Mouse (Mus musculus) kidney, embryonic 16.5 days (tissue): ENCODE measurements around the gene Mtpn. TPM values are rescaled to one million over a fixed set of nuclear protein-coding genes. Genes with fewer than 3 reads are reported as not detected.

Source experiments
- ATAC-seq: fragments of 200-750 bp; cut with Nextera tagmentation; 2 replicates; pipeline ENCODE4 v1.8.0; 2017; ENCODE audit warnings: moderate TSS enrichment; ENCODE audit not compliant: low FRiP score, low TSS enrichment
- H3K27ac ChIP-seq: fragments of 300-500 bp; sonication (generic); 2 replicates; pipeline ENCODE4 v1.5.1; 2014; ENCODE audit warnings: low read length
- H3K27me3 ChIP-seq: fragments of 300-500 bp; sonication (generic); 2 replicates; pipeline ENCODE4 v1.6.1; 2014; ENCODE audit warnings: low read length, control low read depth, mixed read lengths; ENCODE audit not compliant: insufficient read depth
- H3K36me3 ChIP-seq: fragments of 300-500 bp; sonication (generic); 2 replicates; pipeline ENCODE4 v1.6.1; 2014; ENCODE audit warnings: low read length, control low read depth, mixed read lengths; ENCODE audit not compliant: insufficient read depth
- H3K4me1 ChIP-seq: fragments of 300-500 bp; sonication (generic); 2 replicates; pipeline ENCODE4 v1.6.1; 2014; ENCODE audit warnings: low read length, control low read depth, mixed read lengths; ENCODE audit not compliant: insufficient read depth
- H3K4me2 ChIP-seq: fragments of 300-500 bp; sonication (generic); replicated peaks from 2 replicates; pipeline ENCODE4 v1.6.1; 2014; ENCODE audit warnings: low read depth, low read length
- H3K4me3 ChIP-seq: fragments of 300-500 bp; sonication (generic); 2 replicates; pipeline ENCODE4 v1.5.1; 2014; ENCODE audit warnings: mild to moderate bottlenecking, low read length
- H3K9ac ChIP-seq: fragments of 300-500 bp; sonication (generic); replicated peaks from 2 replicates; pipeline ENCODE4 v1.6.1; 2014; ENCODE audit warnings: low read length
- H3K9me3 ChIP-seq: fragments of 300-500 bp; sonication (generic); 2 replicates; pipeline ENCODE4 v1.6.1; 2016; ENCODE audit warnings: low read length, control low read depth
- WGBS: fragments of 180-500 bp; shearing (Covaris S2); extraction: QIAGEN DNeasy Blood & Tissue Kit; methylation state at CpG from one replicate; pipeline ENCODE4 v1.1.7; 2014; 5-methylcytosine and 5-hydroxymethylcytosine counted together
- polyA plus RNA-seq: library from polyadenylated mRNA; unstranded; fragments of >200 nt; fragmentation: Nextera tagmentation; extraction: Ambion mirVana; gene quantifications from 2 replicates; pipeline ENCODE4 v1.2.1, GENCODE M21; 2015

The Mtpn gene
- 157 and 161 TPM in 2 replicates for polyA plus RNA-seq

- no peaks in the 10 kb centered on the region for H3K9me3 ChIP-seq
- H3K27me3 ChIP-seq: no peaks in the 10 kb centered on the region
- peak within 1 kb of the TSS; percentile 100 for H3K4me3 ChIP-seq
- H3K9ac ChIP-seq: peak within 1 kb of the TSS; percentile 98
- no peaks in the 10 kb centered on the region for H3K36me3 ChIP-seq
- under 1% methylated on average over 60 of the region's 61 CpGs for WGBS
- H3K27ac ChIP-seq: peak within 1 kb of the TSS; percentile 88
- ATAC-seq: peak; percentile 99
- peaks cover 11% of the 10 kb centered on the region for H3K4me1 ChIP-seq
- H3K4me2 ChIP-seq: peak within 1 kb of the TSS; percentile 69
Measured at GRCm38 (mm10) chr6:35539304-35540009, at the start of gene Mtpn. Mtpn (minus strand) TSS chr6:35539888.

DNA sequence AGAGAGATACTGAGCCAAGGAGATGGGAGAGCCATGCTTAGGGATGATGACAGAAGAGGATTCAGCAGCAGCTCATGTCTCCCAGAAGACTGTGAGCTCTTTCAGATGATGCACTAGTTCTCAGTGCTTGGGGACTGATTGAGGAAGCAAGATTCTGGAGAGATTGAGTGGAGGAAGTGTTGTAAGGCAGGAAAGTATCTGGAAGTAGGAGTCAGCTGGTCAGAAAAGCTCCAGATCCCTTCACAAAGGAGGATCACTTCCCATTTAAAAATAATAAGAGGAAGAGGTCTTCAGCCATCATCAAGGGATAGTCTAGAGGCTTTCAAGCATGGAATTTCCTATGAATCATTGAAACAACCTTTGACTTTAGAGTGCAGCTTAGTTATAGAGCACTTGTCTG is 29.0 kb upstream of the Mtpn start:
- Histone ChIP-seq H3K4me2 (no peak overlapping the region), H3K4me1 (no peaks in the 10 kb centered on the region), H3K36me3 (no peaks in the 10 kb centered on the region), H3K9me3 (no peaks in the 10 kb centered on the region), H3K27me3 (no peaks in the 10 kb centered on the region; the same call in 1 of the 2 replicates), H3K27ac (no peak overlapping the region), H3K9ac (no peak overlapping the region), H3K4me3 (no peak overlapping the region)
- ATAC-seq: no peak

GRCm38 (mm10) chr6:35567755-35568154 is 28.1 kb upstream of the Mtpn start:
- no peak for ATAC-seq
- no peaks in the 10 kb centered on the region; the same call in 1 of the 2 replicates for H3K27me3 ChIP-seq
- H3K27ac ChIP-seq: no peak overlapping the region

DNA sequence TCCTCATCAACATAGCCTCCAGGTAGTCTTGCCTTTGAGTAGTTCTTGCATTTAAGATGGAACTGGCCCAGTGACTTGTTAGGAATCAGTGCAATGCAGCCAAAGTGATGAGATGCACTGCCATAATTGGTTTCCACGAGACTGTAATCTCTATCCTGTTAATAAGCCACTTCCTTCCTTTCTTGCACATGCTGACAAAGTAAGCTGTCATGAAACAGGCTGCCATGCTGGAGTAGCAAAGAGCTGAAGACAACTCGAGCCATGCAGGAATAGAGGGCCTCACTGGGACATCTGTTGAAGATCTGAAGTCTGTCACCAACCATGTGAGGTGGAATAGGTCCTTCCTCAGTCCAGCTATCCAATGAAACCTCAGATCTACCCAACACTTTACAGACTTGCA is 20.3 kb upstream of the Mtpn start:
- Histone ChIP-seq H3K9ac (no peak overlapping the region), H3K36me3 (no peaks in the 10 kb centered on the region), H3K4me2 (no peak overlapping the region), H3K4me1 (no peaks in the 10 kb centered on the region), H3K27ac (no peak overlapping the region), H3K4me3 (no peak overlapping the region), H3K9me3 (no peaks in the 10 kb centered on the region), H3K27me3 (no peaks in the 10 kb centered on the region)
- no peak for ATAC-seq
- 58% methylated on average over 2 of the region's 2 CpGs for WGBS

More at GRCm38 (mm10) chr6:35567755-35568154, 28.1 kb upstream of the Mtpn start:
- Histone ChIP-seq H3K9me3 (no peaks in the 10 kb centered on the region), H3K4me2 (no peak overlapping the region), H3K36me3 (no peaks in the 10 kb centered on the region), H3K4me3 (no peak overlapping the region), H3K9ac (no peak overlapping the region), H3K4me1 (no peaks in the 10 kb centered on the region)

GRCm38 (mm10) chr6:35544352-35544751 is 4.7 kb upstream of the Mtpn start:
- no peak overlapping the region for H3K4me3 ChIP-seq
- no peak for ATAC-seq
- no peaks in the 10 kb centered on the region for H3K4me1 ChIP-seq
- H3K9ac ChIP-seq: no peak overlapping the region
- no peak overlapping the region for H3K4me2 ChIP-seq
- no peaks in the 10 kb centered on the region for H3K9me3 ChIP-seq
- no peaks in the 10 kb centered on the region for H3K27me3 ChIP-seq
- H3K36me3 ChIP-seq: no peaks in the 10 kb centered on the region
- no peak overlapping the region for H3K27ac ChIP-seq

DNA sequence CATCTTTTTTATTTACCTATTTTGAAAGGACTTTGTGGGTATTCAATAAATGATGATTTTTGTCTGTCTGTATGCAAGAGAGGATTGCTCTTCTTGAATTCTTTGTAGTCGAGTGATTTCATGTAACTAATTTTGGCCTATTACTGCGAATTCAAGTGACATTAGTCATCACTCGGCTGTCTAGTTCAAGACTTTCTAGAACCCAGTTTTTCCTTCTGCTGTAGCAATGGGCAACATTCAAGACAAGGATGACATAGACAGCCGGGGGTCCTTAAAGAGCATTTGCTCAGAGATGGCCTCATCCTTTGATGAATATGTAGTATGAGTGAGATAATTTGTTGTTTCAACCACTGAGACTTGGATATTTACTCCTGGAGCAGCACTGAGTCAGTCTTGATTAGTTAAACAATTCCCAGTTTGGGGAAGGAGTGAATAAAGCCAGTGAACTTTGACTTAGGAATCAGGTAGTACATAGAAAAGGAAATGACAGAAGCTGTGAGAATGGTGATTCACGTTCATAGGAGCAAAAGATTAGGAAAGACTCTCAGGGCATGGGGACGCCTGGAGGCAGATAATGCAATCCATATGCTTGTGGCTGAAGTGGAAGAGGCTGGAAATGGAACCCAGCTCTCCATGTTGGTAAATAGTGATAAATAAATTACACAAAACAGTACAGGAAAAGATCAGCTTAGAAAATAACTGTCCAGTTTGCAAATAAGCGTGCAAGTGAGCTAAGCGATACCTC is 3.1 kb upstream of the Mtpn start:
- H3K27me3 ChIP-seq: no peaks in the 10 kb centered on the region
- no peak overlapping the region for H3K4me3 ChIP-seq
- WGBS: 80% methylated on average over 8 of the region's 8 CpGs
- no peak overlapping the region for H3K4me2 ChIP-seq
- peaks cover 6% of the 10 kb centered on the region for H3K4me1 ChIP-seq
- ATAC-seq: no peak
- H3K36me3 ChIP-seq: no peaks in the 10 kb centered on the region
- no peaks in the 10 kb centered on the region for H3K9me3 ChIP-seq
- H3K27ac ChIP-seq: no peak overlapping the region
- H3K9ac ChIP-seq: no peak overlapping the region

- WGBS: 90% methylated on average over 9 of the region's 9 CpGs
- no peaks in the 10 kb centered on the region for H3K9me3 ChIP-seq
Measured at GRCm38 (mm10) chr6:35540377-35540776, 689 bp upstream of the Mtpn start.

DNA sequence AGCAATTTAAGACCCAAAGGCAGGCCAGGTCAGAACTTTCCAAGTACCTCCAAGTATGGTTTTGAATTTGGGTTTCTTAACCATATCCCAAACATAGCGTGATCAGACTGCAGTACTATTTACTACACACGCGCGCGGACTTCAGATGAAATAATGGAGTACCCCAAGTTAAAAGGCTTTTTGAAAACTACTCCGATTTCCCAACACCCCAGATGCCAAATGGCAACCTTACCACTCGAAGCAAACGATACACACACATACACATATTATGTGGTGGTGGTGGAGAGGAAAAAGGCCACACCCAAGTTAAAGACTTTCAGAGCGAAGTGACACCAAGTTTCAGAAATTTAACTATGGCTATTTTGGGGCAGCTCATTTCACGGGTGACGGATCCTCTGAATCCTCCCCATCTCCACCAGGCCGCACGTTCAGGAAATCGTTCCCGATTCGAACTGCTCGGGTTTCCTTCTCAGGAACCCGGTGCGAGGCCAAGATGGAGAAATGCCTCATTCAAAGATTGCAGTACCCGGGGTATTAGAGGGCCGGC is 858 bp downstream of the Mtpn start:
- H3K27me3 ChIP-seq: no peaks in the 10 kb centered on the region
- peak overlapping the region; percentile 98 for H3K9ac ChIP-seq
- ATAC-seq: no peak
- H3K4me2 ChIP-seq: peak overlapping the region; percentile 69
- no peaks in the 10 kb centered on the region for H3K36me3 ChIP-seq
- no peaks in the 10 kb centered on the region for H3K9me3 ChIP-seq
- peak overlapping the region; percentile 100 for H3K4me3 ChIP-seq
- WGBS: 3% methylated on average over 21 of the region's 21 CpGs
- H3K27ac ChIP-seq: peak overlapping the region; percentile 88
- H3K4me1 ChIP-seq: peaks cover 11% of the 10 kb centered on the region

More at GRCm38 (mm10) chr6:35540377-35540776, 689 bp upstream of the Mtpn start:
- Histone ChIP-seq H3K4me1 (peaks cover 11% of the 10 kb centered on the region), H3K4me3 (no peak overlapping the region), H3K9ac (no peak overlapping the region), H3K27ac (no peak overlapping the region), H3K27me3 (no peaks in the 10 kb centered on the region), H3K4me2 (no peak overlapping the region), H3K36me3 (no peaks in the 10 kb centered on the region)
- no peak for ATAC-seq

DNA sequence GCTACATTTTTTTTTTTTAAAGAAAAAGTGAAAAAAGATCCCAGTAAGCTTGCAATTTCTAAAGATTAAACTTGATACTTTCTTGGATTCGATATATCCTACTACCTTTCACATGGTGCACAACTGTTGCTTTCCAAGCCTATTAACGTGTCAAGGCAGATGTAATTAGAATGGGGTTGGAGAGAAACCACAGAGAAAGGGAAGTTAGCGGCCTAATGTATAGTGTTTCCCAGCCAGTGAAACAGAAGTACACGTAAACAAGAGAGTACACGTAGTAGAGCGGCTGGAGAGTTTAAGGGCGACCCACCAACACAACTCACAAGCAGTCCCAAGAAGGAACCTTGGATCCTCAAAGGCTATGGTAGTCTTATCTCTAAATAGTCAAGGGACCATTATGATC is 3.7 kb downstream of the Mtpn start:
- Histone ChIP-seq H3K27ac (no peak overlapping the region), H3K36me3 (no peaks in the 10 kb centered on the region), H3K4me2 (no peak overlapping the region), H3K4me1 (peaks cover 11% of the 10 kb centered on the region), H3K9me3 (no peaks in the 10 kb centered on the region), H3K27me3 (no peaks in the 10 kb centered on the region), H3K4me3 (no peak overlapping the region), H3K9ac (no peak overlapping the region)
- WGBS: 74% methylated on average over 7 of the region's 7 CpGs
- ATAC-seq: no peak

- Histone ChIP-seq H3K4me2 (no peak overlapping the region), H3K9ac (no peak overlapping the region), H3K4me3 (no peak overlapping the region), H3K4me1 (no peaks in the 10 kb centered on the region), H3K27me3 (no peaks in the 10 kb centered on the region), H3K9me3 (no peaks in the 10 kb centered on the region), H3K36me3 (peaks cover 16% of the 10 kb centered on the region; the same call in 1 of the 2 replicates), H3K27ac (no peak overlapping the region)
- ATAC-seq: no peak
Measured at GRCm38 (mm10) chr6:35513362-35513761, 26.3 kb downstream of the Mtpn start.
